Mouse (Mus musculus) kidney, adult 2 months (tissue): ENCODE results near the gene Invs.

Experiments used
- CTCF ChIP-seq: fragments of 200-500 bp; conservative IDR thresholded peaks from 2 replicates; pipeline ENCODE4 v1.5.1; 2011; ENCODE audit warnings: low read depth, mild to moderate bottlenecking, control low read depth, low read length, moderate library complexity, mixed read lengths; ENCODE audit not compliant: insufficient read depth, insufficient read length
- POLR2A ChIP-seq: fragments of 200-500 bp; IDR thresholded peaks from one replicate; pipeline ENCODE4 v1.6.1; 2011; ENCODE audit warnings: low read depth, low read length, control low read depth

DNA sequence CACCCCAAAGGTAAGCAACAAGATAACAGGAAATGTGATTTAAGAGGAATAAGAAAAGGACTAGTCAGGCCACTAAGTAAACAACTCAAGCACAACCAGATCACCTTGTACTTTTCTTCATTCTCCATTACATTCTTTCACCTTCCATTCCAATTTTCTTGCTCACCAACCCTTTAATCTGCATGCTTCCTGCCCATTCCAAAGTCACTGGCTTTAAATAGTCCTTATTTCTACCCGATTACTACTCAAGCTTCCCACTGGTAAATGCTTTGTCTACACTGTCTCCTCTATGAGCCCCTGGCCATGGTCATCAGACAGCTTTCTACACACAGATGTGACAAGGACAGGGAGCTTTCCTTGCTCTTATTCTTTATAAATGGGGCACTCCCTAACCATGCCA is 191.4 kb downstream of the Invs start:
- TF ChIP-seq CTCF = no peak
- no peak for TF ChIP-seq POLR2A
